Mouse (Mus musculus): ENCODE results near the gene Olfr1423.
A peak's percentile ranks its signal among the peaks of the same experiment; 100 is the strongest.
"Not testable (repeated sequence)": the region's sequence is repeated elsewhere in the genome, so short reads cannot be mapped to it uniquely, and the experiment has no call there.

The Olfr1423 gene

DNA sequence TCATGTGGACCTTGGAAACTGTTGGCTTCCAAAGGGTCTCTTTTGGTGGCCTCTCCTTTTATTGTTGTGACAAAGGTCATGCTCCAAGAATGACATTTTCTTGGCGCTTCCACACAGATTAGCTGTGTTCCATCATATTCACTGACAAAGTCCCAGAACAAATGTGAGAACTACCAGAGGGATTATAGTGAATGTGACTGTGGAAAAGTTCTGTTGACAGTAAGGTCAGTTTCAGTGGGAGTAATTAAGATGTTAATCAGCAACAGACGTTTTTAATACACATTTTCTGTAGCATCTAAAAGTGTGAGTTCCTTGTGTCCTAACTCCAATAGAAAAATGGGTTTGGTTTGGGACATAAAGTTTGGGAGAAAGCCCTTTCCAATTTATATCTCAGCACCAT is at the start of gene Olfr1423:
Olfr1423 (minus strand) TSS at position 101 of the 400 bp plus-strand sequence.
- DNase-seq (ENCODE audit: low read depth, low spot score) = no peak

DNA sequence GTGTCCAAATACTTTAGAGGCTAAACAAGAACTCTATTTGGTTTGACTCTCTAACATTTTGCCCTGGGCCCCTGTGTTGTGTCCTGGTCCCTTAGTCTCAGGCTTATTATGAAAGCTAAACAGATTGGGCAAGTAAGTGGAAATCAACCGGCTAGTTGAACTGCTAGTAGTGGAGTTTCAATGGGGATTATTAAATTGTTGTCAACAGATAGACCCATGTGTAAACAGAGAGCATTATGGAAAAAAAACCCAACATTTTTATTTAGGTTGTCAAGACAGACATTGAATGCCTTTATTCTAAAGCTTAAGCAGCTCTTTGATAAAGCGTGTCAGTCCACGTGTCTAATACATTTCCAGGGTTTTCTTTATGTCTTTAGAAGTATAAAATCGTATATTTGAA is 36.5 kb upstream of the Olfr1423 start, which contains the start of gene Olfr1425:
Olfr1425 (minus strand) TSS at position 101 of the 400 bp plus-strand sequence.
- DNase-seq (ENCODE audit: low read depth, low spot score) = not testable (repeated sequence)

GRCm38 (mm10) chr19:12069546-12069945 is 28.4 kb upstream of the Olfr1423 start:
- not testable (repeated sequence) for DNase-seq (ENCODE audit: low read depth, low spot score)

DNA sequence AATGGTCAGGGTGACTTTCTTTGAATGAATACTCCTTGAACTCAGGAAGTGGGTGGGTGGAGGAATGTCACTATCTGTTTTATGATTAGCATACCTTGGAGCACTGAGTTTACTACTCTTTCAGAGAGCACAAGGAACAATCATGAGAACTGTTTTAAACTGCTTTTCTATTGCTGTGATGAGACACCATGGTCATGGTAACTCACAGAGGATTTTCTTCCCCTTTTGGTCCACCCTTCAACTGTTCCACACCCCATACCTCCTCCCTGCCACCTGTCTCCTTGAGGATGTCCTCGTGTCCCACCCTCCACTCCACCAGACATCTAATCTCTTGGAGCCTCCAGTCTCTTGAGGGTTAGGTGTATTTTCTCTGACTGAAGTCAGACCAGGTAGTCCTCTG is 26.7 kb upstream of the Olfr1423 start:
- DNase-seq (ENCODE audit: low read depth, low spot score) = not testable (repeated sequence)

GRCm38 (mm10) chr19:12062582-12062981 is 21.5 kb upstream of the Olfr1423 start, which contains the start of gene Olfr1424:
TSS of gene Olfr1424 (minus strand) at chr19:12062682.
- not testable (repeated sequence) for DNase-seq (ENCODE audit: low read depth, low spot score)

DNA sequence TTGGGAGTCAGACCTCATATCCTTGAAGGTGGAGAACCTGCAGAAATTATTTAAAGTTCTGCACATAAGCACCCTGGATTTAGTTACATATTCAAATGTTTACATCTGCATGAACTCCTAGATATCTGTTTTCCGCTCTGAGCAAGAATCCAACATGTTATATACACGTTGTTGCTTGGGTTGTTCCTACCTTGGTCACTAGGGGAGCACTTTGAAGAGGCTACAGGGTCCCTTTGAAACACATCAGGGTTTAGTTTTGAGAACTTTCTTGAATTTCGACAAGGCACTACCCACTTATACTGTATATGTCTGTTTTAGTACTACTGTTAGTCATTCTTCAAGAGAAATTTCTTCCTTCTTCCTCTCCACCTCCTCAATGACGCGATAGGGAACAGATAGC is 2.0 kb upstream of the Olfr1423 start:
- no peak for DNase-seq (ENCODE audit: low read depth, low spot score)

GRCm38 (mm10) chr19:12037727-12038126 is 3.4 kb downstream of the Olfr1423 start:
- DNase-seq (ENCODE audit: low read depth, low spot score) = peak; percentile 63

DNA sequence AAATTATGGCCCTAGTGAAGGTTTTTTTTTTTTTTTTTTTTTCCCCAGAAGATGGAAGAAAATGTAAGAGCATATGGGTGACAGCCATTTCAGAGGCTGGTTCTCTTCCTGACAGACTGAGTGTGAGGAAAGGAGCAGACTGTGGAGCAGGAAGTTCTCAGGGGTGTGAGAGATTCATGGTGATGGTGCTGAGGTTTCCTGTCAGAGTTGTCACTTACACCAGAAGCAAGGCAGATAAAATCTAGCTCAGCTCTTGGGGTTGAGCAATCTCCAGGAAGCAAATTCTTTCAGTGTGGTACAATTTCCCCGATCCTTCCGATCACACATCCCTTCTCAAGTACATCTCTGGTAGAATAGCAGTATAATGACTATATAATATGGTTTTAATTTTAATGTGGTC is 14.5 kb downstream of the Olfr1423 start:
- no peak for DNase-seq (ENCODE audit: low read depth, low spot score)

DNA sequence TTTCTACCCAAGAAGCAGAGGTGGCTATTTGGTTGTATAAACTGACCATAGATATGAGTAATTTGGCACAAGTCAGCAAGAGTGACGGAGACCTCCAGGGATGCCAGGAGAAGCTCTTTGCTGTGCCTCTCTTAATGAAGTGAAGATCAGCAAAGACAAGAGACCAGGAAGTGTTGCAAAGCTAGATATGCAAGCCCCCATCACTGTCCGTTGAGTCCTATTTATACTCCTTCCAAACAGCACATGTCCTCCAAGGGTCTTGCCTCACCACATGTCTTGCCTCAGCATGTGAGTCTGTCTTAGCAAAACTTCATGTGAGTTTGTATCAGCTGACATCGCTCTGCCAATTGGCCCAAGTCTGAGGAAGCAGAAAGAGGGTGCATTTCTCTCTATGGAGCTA is 15.8 kb downstream of the Olfr1423 start:
- DNase-seq (ENCODE audit: low read depth, low spot score) = no peak

DNA sequence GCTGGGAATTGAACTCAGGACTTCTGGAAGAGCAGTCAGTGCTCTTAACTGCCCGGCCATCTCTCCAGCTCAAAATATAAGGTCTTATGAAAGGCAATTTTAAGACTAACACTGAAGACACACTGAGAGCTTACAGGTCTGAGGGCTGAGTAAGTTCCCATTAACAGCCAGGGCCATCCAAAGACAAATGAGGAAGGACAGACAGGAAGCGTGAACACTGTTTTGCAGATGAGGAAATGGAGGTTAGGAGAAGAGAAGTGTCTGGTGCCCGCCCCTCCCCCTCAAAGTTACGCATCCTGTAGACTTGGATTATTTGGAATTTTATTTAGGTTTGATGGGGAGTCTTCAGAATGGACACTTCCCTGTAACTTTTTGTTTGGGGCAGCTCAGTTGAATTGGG is 17.0 kb downstream of the Olfr1423 start:
- DNase-seq (ENCODE audit: low read depth, low spot score) = no peak

GRCm38 (mm10) chr19:12016192-12016591 is 24.9 kb downstream of the Olfr1423 start:
- DNase-seq (ENCODE audit: low read depth, low spot score) = no peak

DNA sequence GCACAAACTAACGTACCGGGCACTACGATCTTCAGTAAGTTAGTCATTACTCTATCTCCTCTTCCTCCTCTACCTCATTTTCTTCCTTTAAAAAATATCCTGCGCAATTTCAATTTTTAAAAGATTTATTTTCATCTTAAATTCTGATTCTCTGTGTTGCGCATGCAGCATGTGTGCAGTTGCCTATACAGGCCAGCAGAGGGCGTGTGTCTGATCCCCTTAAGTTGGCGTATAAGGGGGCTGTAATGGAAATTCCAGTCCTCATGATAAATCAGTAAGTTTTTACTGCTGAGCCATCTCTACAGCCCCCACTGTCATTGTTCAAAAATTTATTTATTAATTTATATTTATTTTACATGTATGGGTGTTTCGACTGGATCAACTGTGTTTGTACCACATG is 25.4 kb downstream of the Olfr1423 start:
- DNase-seq (ENCODE audit: low read depth, low spot score) = no peak

DNA sequence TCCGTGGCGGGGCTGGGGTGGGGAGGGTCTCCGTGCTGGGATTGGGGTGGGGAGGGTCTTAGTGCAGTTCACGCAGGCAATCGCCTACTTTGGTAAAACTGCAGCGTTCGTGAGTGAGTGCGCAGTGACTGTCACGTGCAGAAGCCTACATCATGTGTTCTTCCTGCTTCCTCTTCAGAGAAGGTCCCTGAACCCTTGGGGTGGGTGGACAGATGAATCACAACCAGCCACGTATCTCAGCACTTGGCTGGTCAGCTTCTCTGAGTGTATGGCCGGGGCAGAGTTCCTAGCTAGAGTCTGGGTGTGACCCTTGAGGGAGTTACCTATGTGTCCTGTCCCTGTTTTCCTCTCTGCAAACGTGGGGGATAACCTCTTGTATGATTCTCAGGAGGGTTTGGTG is 27.9 kb downstream of the Olfr1423 start:
- DNase-seq (ENCODE audit: low read depth, low spot score) = peak; percentile 91

DNA sequence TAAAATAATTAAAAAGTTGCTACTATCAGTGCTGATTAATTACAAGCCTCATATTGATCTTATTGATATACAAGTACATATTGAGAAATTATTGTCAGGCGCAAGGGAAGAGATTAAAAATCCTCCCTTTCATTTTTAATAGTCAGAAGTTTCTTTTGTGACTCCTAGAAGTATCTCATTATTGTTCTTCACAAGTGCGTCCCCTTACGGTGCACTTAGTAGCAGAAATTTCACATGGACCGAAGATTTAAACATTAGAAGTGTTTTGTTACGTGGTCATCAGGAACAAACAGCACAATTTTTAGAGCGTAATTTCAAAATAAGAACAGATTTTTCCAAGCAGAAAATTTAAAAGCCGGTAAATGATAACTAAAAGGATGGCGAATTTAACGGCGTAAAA is 28.5 kb downstream of the Olfr1423 start:
- DNase-seq (ENCODE audit: low read depth, low spot score) = no peak

DNA sequence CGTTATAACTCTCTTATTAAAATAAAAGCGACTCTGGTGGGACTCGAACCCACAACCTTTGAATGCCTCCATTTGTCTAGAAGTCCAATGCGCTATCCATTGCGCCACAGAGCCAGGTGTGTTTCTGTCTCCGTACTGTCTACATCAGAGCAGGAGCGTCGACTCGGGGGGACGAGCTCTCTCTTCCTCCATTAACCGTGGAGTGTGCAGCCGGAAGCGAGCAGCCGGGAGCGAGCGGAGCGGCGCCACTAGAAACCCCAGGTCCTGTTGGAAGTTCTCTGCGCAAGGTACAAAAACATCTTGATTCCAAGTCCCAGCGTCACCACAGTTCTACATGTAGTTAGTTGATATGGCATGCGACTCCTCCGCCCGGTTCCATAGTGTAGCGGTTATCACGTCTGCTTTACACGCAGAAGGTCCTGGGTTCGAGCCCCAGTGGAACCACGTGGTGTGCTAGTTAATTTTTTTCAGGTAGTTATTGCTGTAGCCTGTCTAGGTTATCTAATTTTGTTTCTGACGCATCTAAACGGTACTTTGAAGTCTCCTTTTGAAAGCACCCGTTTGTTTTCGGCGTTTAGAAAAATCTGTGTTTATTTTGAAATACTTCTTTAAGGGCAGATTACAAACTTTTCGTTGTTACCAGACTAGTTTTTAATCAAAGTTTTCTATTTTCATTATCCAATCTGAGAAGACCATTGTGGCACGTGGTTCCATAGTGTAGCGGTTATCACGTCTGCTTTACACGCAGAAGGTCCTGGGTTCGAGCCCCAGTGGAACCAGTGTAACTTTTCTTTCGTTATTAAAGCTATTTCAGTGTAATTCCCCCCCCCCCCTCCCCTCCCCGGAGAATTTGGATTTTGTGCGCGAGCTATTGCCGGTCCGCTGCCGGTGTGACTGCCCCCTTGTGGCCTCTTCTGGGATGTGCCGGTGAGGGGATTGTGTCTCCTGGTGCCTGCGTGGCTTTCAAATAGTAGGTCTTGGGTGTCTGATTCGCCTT is 29.3 kb downstream of the Olfr1423 start:
- peak; percentile 99 for DNase-seq (ENCODE audit: low read depth, low spot score)

DNA sequence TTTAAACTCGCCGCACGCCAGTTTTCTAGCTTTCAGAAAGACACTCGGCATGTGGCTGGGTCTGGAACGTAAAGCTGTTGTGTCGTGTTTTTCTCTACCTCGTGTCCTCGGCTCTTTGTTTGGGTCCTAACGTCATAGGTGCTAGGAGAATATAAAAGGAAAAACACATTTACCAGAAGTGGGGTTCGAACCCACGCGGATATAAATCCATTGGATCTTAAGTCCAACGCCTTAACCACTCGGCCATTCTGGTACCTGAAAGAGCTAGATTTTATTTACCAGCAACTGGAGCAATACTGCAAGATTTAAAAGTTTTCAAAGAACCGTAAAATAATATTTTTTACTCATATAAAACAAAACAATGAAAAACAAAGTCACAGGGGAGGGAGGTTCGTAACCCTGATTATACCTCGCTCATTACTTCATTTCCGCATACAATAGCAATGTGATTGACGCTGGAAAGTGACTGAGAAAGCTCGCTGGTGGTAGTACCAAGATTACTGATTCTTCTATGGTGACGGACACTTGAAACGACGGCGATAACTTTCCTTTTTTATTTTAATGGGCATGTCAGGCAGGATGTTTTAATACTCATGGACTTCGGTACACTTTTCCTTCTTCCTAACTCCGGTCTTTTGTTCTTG is 30.1 kb downstream of the Olfr1423 start:
- DNase-seq (ENCODE audit: low read depth, low spot score) = peak; percentile 98

DNA sequence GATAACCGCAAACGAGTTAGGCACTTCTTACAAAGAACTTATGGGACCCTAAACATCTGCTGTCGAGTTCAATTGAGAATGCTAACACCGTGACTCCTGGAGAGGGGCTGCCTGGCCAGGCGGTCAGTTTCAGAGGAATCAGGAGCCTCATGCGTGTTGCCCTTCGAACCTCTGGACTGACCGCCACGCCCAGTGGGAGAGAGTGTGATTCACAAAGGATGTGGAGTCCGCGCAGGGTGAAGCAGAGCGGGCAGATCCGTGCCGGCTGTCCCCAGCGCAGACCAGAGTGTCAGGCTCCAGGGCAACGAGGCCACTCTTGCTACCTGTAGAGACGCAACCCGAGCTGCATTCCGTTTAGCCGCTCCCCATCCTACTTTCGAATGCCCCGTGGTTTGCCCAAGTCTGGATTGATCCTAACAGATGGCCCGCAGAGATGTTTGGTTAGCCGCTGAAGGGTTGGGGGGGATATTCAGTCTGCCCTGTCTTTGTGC is 30.8 kb downstream of the Olfr1423 start:
- peak; percentile 90 for DNase-seq (ENCODE audit: low read depth, low spot score)

- DNase-seq (ENCODE audit: low read depth, low spot score) = peak; percentile 98
Measured at GRCm38 (mm10) chr19:12009501-12010280, 31.4 kb downstream of the Olfr1423 start.

GRCm38 (mm10) chr19:12008410-12009380 is 32.4 kb downstream of the Olfr1423 start:
- DNase-seq (ENCODE audit: low read depth, low spot score) = peak; percentile 80

All from 3T3-L1 (cell line).